Mouse (Mus musculus): ENCODE measurements around the gene Exoc4.

GRCm38 (mm10) chr6:33561911-33562310, 313.0 kb downstream of the Exoc4 start:
- TF ChIP-seq CTCF (IDR thresholded peaks at IDR 0.05; ENCODE audit: low read depth, low read length) (no peak), GATA1 (IDR thresholded peaks at IDR 0.05; ENCODE audit: borderline replicate concordance, low read length) (no peak)

Data from G1E (cell line).